Mouse (Mus musculus) leukemia stem cell, adult 10-12 weeks (primary cell): Measurements from ENCODE around the gene Lrrc18. TPM values are rescaled to one million over a fixed set of nuclear protein-coding genes. Genes with fewer than 3 reads are reported as not detected.

Experiments used
- polyA plus RNA-seq: library from polyadenylated mRNA; stranded (reverse); fragments of >175 nt; gene quantifications from 2 replicates; pipeline ENCODE4 v1.2.3, GENCODE M21; 2012; ENCODE audit warnings: low replicate concordance

Lrrc18 gene
- not detected in 2 replicates for polyA plus RNA-seq

DNA sequence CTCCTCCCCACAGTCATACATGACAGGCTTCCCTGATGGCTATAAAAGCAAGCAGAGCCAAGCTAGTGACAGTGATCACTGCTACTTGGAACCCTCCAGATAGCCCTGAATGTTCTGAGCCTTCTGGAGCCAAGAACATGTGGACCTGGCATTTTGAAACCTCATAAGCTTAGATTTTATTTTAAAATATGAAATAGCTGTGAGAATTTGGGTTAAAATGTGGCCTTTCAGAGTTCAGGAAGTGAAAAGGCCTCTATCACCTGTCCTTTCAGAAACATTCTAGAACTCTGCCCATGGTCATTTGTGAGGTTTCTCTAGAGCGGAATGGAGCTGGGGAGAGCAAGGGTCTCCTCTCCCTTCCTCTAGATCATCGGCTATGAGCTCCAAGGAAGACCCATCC is at the start of gene Lrrc18:
Gene Lrrc18 (plus strand): TSS at position 301 of the 400 bp plus-strand sequence.

Other genes starting within 250 kb of the Lrrc18 start
- 0.11 and 0.90 TPM in 2 replicates for gene Tmem273, start 205.4 kb upstream of the Lrrc18 start, polyA plus RNA-seq
- not detected in 2 replicates for gene Fam170b, start 157.4 kb upstream of the Lrrc18 start, polyA plus RNA-seq
- 0.38 and 0.50 TPM in 2 replicates for gene Vstm4, start 134.6 kb upstream of the Lrrc18 start, polyA plus RNA-seq
- 8.6 and 16.3 TPM in 2 replicates for gene Wdfy4, start 194.1 kb downstream of the Lrrc18 start, polyA plus RNA-seq
- 1.5 and 2.0 TPM in 2 replicates for gene Arhgap22, start 222.6 kb downstream of the Lrrc18 start, polyA plus RNA-seq